Mouse (Mus musculus): ENCODE data around the gene Sh3d19.
"Not testable (repeated sequence)": the region's sequence is repeated elsewhere in the genome, so short reads cannot be mapped to it uniquely, and the experiment has no call there.

The Sh3d19 gene

DNA sequence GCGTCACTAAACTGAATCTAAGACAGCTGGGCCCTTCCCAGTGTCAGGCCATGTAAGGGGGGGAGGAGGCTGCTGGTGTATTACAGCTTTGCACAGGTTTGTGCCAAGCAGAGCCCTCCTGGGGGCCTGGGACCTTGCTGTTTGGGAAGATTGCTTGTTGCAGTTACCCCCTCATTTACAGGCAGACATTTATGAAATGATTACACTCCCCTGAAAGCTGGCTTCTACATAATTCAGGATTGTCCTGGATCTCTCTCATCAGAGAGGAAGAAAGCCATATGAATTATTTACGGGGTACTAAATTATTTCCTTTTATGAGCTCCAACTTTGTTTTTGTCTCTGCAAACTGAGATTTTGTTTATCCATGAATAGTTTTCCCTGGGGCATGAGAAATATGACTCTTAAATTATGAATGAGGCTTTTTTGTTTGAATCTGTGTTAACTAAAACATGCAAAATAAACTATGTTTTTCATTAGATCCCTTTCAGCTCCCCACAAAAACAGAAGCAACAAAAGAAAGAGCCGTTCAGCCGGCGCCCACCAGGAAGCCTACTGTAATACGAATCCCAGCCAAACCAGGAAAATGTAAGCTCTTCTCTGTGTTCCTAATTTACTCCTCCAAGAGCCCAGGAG lies 122.4 kb downstream of the Sh3d19 start:
- DNase-seq (ENCODE audit: low read depth, low spot score), result no peak

DNA sequence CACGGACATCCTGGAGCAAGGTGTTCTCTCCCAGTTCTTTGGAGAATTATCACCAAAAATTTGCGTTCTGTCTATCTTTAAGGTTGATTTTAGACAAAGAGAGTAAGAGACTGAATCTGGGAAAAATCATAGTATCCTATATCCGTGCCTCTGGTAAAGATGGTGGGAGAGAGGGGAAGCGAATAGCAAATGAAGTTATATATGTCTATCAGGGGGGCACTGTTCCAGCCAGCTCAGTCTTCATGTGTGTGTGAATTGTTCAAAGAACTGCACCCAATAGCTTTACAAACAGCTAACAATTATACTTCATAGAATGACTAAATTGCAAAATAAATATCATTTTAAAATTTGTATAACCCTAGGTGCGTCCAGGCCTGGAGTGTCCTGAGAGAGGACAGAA lies 123.0 kb downstream of the Sh3d19 start:
- DNase-seq (ENCODE audit: low read depth, low spot score), result no peak

DNA sequence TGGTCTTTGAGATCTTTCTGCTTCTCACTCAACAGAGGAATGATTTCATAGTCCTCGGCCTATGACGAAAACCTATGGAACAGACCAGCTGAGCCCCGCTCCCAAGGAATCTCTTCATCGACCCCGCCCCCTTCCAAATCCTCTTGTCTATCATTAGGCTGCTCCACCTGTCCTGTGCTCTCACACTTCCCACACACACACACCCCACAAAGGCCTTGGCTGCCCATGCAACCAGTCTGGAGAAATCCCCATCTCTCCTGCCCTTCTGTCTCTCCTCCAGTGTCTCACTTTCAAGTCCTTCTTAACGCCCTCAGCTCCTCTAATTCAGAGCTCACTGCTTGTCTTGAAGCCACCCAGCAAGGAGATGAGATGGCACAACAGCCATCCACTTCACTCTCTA lies 131.0 kb downstream of the Sh3d19 start:
- DNase-seq (ENCODE audit: low read depth, low spot score), result peak; percentile 30

DNA sequence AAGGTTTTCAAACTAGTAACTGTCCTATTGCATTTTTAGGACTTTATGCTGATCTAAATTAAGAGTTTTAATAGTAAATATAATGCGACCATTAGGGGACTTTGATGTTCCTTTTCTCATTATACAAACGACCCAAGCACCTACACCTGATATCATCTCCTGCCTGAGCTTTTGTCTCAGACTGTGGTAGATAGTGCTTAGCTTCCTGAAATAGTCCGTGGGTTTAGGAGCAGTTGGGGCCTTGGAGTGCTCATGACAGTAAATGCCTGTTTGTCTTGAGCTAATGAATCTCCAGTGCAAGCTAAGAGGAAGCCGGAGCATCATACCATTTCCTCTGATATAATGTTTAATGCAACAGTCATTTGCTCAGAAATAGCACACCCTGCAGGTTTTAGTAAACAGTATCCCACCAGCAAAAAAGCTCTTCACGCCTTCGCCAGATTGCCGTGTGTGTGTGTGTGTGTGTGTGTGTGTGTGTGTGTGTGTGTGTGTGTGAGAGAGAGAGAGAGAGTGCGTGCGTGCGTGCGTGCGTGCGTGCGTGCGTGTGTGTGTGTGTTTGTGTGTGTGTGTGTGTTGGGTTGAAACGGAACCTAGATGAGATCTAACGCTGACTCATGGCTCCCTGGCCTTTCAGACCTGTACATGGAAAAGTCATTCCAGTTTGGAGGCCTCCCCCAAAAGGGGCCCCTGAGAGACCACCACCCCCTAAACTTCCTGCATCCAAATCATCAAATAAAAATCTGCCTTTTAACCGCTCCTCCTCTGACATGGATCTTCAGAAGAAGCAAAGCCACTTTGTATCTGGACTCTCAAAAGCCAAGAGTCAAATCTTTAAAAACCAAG lies 132.8 kb downstream of the Sh3d19 start:
- no peak for DNase-seq (ENCODE audit: low read depth, low spot score)

DNA sequence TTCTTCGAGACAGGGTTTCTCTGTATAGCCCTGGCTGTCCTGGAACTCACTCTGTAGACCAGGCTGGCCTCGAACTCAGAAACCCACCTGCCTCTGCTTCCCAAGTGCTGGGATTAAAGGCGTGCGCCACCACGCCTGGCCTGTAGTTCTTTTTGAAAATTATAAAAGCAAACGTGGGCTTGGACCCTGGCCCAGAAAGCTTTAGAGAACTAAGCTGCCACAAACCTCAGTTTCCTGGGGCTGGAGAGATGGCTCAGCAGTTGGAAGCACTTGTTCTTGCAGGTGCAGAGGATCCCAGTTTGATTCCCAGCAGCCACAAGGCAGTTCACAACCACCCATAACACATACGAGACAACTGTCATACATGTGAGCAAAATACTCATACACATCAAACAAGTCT lies 133.5 kb downstream of the Sh3d19 start:
- not testable (repeated sequence) for DNase-seq (ENCODE audit: low read depth, low spot score)

DNA sequence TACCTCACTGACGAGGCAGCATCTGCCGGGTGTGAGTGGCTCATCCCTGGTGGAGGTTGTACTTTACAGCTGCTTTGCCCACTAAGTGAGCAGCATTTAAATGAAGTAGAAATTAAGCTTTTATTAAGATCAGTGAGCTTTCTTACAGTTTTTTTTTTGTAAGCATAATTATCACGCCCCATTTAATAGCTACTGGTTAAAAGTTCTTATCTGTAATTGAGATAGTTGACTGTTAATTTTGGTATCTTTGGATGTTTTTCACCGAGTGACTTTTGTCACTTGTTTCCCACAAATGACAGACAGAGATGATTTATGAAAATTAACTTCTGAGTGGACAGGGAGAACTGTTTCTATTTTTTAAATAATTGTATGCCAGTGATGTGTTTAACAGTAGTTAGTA lies 134.0 kb downstream of the Sh3d19 start:
- no peak for DNase-seq (ENCODE audit: low read depth, low spot score)

DNA sequence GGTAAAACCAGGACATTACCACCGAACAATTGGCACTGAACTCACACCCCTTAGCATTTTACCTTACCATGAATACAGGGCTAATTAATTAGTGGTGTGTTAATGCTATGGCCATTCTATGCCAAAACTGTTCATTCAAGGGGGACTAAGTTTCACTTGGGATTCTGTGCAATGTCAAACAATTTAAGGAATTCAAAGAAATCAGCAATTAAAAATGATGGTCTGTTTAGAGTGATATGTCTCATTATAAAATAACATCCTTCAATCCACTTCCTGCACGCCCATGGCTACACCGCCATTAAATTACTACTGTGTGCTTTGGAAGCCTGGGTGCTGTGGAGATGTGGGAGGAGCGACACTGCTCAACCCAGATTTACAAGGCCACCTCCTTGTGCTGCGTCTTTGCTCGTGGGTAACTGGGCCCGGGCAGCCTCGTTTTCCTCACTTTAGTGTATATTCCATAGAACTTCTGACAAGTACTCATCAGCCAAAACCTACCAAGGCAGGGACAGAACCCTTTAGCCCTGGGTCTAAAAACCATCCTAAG lies 135.2 kb downstream of the Sh3d19 start:
- no peak for DNase-seq (ENCODE audit: low read depth, low spot score)

DNA sequence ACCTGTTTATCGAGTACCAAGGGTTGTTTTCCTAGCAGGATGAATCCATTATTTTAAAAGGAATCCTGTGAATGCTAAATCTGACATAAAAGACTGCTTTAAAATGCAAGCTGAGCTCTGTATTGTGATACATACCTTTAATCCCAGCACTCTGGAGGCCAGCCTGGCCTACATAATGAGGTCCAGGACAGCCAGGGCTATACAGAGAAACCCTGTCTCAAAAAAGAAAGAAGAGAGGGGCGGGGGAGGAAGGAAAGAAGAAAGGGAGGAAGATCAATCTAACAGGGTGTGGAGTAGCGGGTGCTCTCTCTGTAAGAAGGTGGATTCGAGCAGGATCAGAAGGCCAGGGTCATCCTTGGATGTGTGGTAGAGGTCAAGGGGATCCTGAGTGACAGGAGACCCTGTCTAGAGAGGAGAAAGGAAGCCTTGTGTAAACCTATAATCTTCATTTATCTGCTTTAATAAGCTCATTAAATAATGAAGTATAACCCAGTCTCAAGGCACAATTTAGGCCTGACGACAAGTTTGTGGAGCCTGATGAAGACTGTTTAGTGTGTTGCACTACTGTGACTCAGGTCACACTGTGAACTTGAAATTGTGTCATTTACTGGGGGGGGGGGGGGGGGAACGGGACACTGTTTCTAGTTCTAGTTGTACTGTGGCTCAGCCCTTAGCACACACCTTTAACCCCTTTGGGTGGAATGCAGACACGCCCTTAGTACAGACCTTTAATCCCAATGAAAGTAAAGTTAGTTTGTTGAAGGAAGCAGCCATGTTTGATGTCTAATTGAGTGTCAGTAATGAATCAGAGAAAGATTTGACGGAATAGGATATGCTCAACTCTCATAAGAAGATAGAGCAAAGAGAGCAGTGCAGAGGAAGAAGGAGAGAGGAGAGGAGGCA lies 137.0 kb downstream of the Sh3d19 start:
- no peak for DNase-seq (ENCODE audit: low read depth, low spot score)

DNA sequence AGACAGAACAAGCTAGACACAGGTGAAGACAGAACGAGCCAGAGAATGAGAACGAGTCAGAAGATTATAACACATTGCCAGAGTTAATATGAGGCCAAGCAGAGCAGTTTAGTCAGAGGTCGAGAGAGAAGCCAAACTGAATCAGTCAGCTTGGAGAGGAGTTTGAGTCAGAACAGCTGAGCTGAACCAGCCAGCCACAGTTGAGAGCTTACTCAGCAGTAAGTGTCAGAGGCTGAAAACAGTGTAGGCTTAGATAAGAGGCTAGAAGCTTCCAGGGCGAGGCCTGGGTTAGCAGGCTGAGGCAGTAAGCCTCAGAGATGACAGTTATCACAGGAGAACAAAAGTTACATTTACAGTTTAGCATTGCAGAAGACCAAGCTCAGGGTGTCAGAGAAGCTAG lies 137.7 kb downstream of the Sh3d19 start:
- DNase-seq (ENCODE audit: low read depth, low spot score), result no peak

DNA sequence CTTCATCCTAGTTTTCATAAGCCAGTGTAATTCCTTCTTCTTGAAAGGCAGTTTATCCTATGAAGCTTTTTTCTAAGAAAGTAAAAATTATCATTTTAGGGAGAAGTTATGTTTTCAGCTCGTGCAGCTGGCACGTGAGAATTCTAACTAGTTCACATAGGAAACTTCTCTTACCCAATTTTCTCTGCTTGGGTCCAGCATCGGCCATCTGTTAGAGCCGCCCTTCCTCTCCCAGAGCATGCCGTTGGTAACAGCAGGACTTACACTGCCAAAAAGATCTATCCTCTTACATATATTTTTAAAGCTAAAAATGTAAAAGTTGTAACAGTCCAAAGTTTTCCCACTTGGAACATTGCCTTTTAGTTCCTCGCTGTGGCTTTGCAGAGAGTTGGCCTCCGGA lies 138.2 kb downstream of the Sh3d19 start:
- DNase-seq (ENCODE audit: low read depth, low spot score), result no peak

DNA sequence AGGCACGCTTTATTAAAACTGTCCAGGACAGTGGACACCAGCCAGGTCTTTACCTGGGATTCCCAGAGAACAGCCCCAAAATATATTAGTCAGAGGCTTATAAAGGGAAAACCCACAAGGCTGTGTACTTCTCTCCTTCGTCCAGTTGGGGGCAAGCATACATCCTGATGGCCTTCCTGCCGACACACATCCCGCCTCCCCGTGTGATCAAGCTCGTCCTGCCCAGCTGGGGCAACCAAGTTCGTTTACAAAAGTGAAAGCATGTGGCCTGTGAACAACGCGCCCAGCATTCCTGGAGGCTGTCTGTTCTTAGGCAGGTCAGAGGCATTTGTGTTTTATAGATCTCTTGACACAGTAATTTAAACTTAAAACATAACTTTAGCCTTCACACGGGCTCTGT lies 139.2 kb downstream of the Sh3d19 start:
- DNase-seq (ENCODE audit: low read depth, low spot score), result peak; percentile 83

DNA sequence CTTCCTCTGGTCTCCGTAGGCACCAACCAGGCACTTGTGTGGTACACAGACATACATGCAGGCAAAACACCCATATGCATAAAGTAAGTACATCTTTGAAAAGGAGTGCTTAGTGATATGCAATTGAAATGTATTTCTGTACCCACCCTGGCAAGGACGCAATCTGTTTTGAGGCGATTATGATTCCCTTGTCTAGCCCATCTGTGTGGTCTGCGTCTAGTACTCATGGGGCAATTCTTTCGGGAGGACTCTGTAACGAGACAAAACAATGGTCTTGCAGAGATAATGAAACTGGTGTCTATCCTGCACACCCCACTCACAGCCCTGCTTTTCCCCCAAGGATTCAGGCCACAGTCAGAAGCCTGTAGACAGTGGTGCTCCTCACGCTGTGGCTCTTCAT lies 141.9 kb downstream of the Sh3d19 start:
- no peak for DNase-seq (ENCODE audit: low read depth, low spot score)

DNA sequence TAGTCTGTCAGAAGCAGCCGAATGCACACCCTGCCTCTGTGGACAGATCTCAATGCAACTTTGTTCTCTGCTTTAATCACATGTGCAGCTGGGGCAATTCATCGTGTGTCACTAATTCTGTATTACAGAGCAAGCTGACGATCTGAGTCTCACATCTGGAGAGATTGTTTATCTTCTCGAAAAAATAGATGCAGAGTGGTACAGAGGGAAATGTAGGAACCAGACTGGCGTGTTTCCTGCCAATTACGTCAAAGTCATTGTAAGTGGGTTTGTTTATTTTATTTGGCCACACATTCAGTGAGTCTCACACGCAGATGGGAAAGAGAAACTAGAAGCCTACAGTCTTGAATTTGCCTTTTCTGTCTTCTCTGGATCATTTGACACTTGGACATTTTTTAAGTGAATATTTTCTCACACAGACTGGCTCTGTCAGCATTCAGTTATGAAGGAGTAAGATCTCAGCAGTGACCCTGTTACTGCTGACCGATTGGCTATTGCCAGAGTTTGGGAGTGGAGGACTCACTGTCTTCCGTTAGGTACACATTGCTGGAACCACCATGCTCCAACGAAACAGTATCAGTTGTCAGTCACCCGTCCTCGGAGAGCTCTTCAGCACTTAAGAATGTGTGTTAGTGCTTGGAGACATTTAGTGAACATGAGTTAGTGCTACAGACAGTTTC lies 143.9 kb downstream of the Sh3d19 start:
- no peak for DNase-seq (ENCODE audit: low read depth, low spot score)

DNA sequence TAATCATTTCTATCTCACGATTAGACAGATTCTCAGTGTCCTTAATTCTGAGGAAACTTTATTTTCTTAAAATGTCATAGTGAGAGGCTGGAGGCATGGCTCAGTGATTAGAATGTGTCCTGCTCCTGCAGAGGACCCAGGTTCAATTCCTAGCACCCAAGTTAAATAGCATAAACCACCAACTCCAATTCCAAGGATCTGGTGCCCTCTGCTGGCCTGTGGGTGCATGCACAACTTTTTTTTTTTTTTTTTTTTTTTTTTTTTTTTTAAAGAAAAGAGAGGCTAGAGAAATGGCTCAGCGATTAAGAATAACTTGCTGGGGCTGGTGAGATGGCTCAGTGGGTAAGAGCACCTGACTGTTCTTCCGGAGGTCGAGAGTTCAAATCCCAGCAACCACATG lies 146.0 kb downstream of the Sh3d19 start:
- peak; percentile 51 for DNase-seq (ENCODE audit: low read depth, low spot score)

DNA sequence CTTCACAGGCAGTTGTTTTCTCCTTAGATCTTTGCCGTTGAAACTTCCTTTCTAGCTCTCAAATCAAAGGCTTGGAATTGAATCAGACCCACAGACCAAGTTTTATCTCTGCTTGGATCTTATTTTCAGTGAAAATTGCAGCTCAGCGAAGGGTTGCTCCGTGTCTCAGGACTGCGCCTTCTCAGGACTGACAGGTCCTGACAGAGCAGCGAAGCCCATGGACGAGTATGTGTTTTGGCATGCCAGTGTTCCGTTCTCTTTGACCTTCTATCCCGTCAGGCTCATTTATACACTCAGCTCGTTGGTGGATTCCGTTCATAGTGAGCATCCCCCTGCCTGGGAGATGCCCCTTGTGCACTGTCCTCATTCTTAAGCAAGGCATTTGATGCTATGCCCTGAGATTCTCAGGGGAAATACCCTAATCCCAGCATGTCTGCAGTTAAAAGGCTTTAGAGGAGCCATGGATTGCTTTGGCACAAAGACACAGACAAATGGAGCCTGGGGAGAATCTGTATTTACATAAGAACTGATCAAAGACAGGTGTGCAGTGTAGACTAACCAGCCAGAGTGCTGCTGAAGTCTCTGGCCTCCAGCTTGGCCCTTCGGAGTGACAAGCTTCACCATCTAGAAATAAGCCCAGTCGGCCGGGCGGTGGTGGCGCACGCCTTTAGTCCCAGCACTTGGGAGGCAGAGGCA lies 148.5 kb downstream of the Sh3d19 start:
- peak; percentile 78 for DNase-seq (ENCODE audit: low read depth, low spot score)

DNA sequence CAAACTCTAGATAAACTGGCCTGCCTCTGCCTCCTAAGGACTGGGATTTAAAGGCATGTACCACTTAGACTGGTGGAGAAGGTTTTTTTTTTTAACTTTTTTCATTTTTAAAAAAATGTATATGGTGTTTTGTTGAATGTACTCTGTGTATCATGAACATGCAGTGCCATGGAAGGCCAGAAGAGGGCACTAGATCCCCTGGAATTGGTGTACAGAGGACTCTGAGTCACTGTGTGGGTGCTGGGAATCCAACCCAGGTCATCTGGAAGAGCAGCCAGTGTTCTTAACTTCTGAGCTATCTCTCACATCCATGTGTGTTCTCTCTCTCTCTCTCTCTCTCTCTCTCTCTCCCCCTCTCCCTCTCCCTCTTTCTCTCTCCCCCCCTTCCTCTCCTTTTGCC lies 151.2 kb downstream of the Sh3d19 start:
- peak; percentile 41 for DNase-seq (ENCODE audit: low read depth, low spot score)

DNA sequence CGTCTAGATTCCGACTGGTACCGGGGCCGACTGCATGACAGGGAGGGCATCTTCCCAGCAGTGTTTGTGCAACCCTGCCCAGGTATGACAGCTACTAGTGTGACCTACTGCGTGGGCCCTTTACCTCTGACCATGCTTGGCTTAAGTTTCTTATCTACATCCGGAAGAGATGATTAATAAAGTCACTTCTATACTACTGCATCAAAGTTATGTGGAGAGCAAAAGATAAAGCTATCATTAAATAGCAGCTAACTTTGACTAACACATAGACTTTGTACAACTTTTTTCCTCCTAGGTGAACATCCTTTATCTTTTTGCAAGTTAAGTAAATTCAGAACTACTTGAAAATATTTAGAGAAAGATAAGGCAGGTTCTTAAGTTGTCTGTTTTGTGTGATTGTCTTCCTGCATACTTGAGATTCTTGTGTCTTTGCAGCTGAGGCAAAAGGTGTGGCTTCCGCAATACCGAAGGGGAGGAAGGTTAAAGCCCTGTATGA lies 152.4 kb downstream of the Sh3d19 start:
- DNase-seq (ENCODE audit: low read depth, low spot score), result peak; percentile 28

DNA sequence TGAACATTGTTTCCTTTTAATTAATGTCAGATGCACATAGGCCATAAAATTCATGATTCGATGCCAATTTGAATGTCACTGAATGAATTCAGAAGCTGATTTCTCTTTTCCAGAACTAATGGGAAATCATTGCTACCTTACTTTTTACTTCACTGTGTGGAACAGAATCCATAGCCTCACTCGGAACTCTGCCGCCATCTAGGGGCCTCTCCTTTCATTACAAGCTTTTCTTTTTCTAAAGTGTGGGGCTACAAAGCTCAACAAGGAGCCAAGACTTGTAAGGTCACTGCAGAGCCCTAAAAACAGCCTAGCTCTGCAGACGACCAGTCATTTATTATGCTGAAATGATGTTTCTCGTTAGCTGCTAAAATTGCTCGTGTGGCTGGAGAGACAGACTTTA lies 158.8 kb downstream of the Sh3d19 start:
- DNase-seq (ENCODE audit: low read depth, low spot score), result peak; percentile 68

DNA sequence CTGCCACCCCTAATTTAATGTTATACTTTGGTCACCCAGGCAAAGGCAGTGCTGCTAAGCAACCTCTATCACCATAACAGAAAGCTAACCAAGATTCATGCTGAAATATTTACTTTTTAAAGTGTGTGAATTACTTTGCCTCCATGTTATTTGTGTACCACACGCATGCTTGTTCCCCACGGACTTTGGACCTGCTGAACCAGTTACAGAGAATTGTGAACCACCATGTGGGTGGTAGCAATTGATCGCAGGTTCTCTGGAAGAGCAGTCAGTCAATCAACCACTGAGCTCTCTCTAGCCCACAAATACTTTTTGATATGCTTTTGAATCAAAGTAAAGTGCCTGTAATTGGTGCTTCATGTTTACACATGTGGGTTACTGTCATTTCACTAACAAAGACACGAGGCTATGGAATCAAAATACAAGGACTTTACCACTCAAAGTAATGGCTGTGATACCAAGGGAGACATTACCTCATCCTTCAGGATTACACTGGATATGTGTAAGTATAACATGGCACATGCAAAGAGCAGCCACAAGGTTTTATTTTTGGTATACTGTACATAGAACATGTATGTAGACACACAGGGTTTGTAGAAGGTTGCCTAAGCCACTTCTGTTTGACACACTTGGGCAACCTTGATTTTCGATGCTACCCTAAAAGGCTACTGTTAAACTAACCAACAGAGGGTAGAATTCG lies 164.2 kb downstream of the Sh3d19 start:
- DNase-seq (ENCODE audit: low read depth, low spot score), result peak; percentile 34

All from ZHBTc4 (cell line).